Mouse (Mus musculus): ENCODE results near the gene Dgki. TPM values are rescaled to one million over a fixed set of nuclear protein-coding genes. Genes with fewer than 3 reads are reported as not detected.
A peak's percentile ranks its signal among the peaks of the same experiment; 100 is the strongest.

The Dgki gene
- total RNA-seq (2014; rRNA removed) (26.9 and 32.4 TPM in 2 replicates), polyA plus RNA-seq (2015; fragmentation: Nextera tagmentation; extraction: Ambion mirVana) (3.3 and 4.6 TPM in 2 replicates)

- H3K36me3 ChIP-seq (ENCODE audit: insufficient read depth, low read length), result no peaks in the 10 kb centered on the region
- H3K4me2 ChIP-seq (ENCODE audit: low read depth, low read length, poor library complexity, severe bottlenecking), result peak within 1 kb of the TSS; percentile 83
- H3K27ac ChIP-seq (ENCODE audit: low read depth, low read length), result peak within 1 kb of the TSS; percentile 80
- peak within 1 kb of the TSS; percentile 89 for H3K4me3 ChIP-seq (ENCODE audit: low read depth, low read length)
- ATAC-seq (ENCODE audit: low FRiP score) (peak; percentile 96), DNase-seq (ENCODE audit: low spot score) (peak; percentile 91)
- WGBS, result under 1% methylated on average over 58 of the region's 65 CpGs
- no peak for TF ChIP-seq CTCF (IDR thresholded peaks at IDR 0.05)
- 0 out of 2 replicates have a peak, but pooled peaks cover 3% of the 10 kb centered on the region for H3K27me3 ChIP-seq (ENCODE audit: insufficient read depth, low read length)
- H3K9ac ChIP-seq (replicated peaks; ENCODE audit: low read length, poor library complexity, severe bottlenecking), result peak within 1 kb of the TSS; percentile 82
- H3K4me1 ChIP-seq (ENCODE audit: insufficient read depth, low read length), result peaks cover 20% of the 10 kb centered on the region
- no peaks in the 10 kb centered on the region for H3K9me3 ChIP-seq (ENCODE audit: low read length)
Observed at GRCm38 (mm10) chr6:37299562-37300390, at the start of gene Dgki. Dgki (minus strand) TSS chr6:37300184.

GRCm38 (mm10) chr6:37347606-37348005, 47.6 kb upstream of the Dgki start:
- Histone ChIP-seq H3K4me1 (ENCODE audit: insufficient read depth, low read length) (no peaks in the 10 kb centered on the region), H3K27ac (ENCODE audit: low read depth, low read length) (no peak overlapping the region), H3K9me3 (ENCODE audit: low read length) (no peaks in the 10 kb centered on the region), H3K9ac (replicated peaks; ENCODE audit: low read length, poor library complexity, severe bottlenecking) (no peak overlapping the region), H3K4me3 (ENCODE audit: low read depth, low read length) (no peak overlapping the region), H3K36me3 (ENCODE audit: insufficient read depth, low read length) (no peaks in the 10 kb centered on the region), H3K4me2 (ENCODE audit: low read depth, low read length, poor library complexity, severe bottlenecking) (no peak overlapping the region), H3K27me3 (ENCODE audit: insufficient read depth, low read length) (no peaks in the 10 kb centered on the region)
- WGBS, result 87% methylated on average over 5 of the region's 5 CpGs
- TF ChIP-seq CTCF (IDR thresholded peaks at IDR 0.05), result no peak
- ATAC-seq (ENCODE audit: low FRiP score) (no peak), DNase-seq (ENCODE audit: low spot score) (no peak)

GRCm38 (mm10) chr6:37338055-37338454, 38.1 kb upstream of the Dgki start:
- no peak overlapping the region for H3K27ac ChIP-seq (ENCODE audit: low read depth, low read length)
- TF ChIP-seq CTCF (IDR thresholded peaks at IDR 0.05), result no peak
- no peaks in the 10 kb centered on the region for H3K9me3 ChIP-seq (ENCODE audit: low read length)
- no peaks in the 10 kb centered on the region for H3K36me3 ChIP-seq (ENCODE audit: insufficient read depth, low read length)
- no peak overlapping the region for H3K9ac ChIP-seq (replicated peaks; ENCODE audit: low read length, poor library complexity, severe bottlenecking)
- DNase-seq (ENCODE audit: low spot score), result no peak
- no peak overlapping the region for H3K4me3 ChIP-seq (ENCODE audit: low read depth, low read length)
- H3K4me1 ChIP-seq (ENCODE audit: insufficient read depth, low read length), result peaks cover 10% of the 10 kb centered on the region; the same call in 1 of the 2 replicates
- ATAC-seq (ENCODE audit: low FRiP score), result no peak
- WGBS, result 85% methylated on average over 5 of the region's 5 CpGs
- H3K4me2 ChIP-seq (ENCODE audit: low read depth, low read length, poor library complexity, severe bottlenecking), result no peak overlapping the region
- no peaks in the 10 kb centered on the region for H3K27me3 ChIP-seq (ENCODE audit: insufficient read depth, low read length)

- Histone ChIP-seq H3K27ac (ENCODE audit: low read depth, low read length) (peak overlapping the region; percentile 26; the same call in 1 of the 2 replicates), H3K36me3 (ENCODE audit: insufficient read depth, low read length) (no peaks in the 10 kb centered on the region), H3K4me1 (ENCODE audit: insufficient read depth, low read length) (peaks cover 10% of the 10 kb centered on the region; the same call in 1 of the 2 replicates), H3K4me3 (ENCODE audit: low read depth, low read length) (no peak overlapping the region), H3K9ac (replicated peaks; ENCODE audit: low read length, poor library complexity, severe bottlenecking) (no peak overlapping the region), H3K9me3 (ENCODE audit: low read length) (no peaks in the 10 kb centered on the region), H3K27me3 (ENCODE audit: insufficient read depth, low read length) (no peaks in the 10 kb centered on the region), H3K4me2 (ENCODE audit: low read depth, low read length, poor library complexity, severe bottlenecking) (no peak overlapping the region)
- peak; percentile 35 for DNase-seq (ENCODE audit: low spot score)
- 16% methylated on average over 5 of the region's 5 CpGs for WGBS
- ATAC-seq (ENCODE audit: low FRiP score), result no peak
- no peak for TF ChIP-seq CTCF (IDR thresholded peaks at IDR 0.05)
Observed at GRCm38 (mm10) chr6:37336831-37337260, 36.9 kb upstream of the Dgki start.

GRCm38 (mm10) chr6:37336381-37336780, 36.4 kb upstream of the Dgki start:
- H3K27ac ChIP-seq (ENCODE audit: low read depth, low read length), result peak overlapping the region; percentile 26; the same call in 1 of the 2 replicates
- H3K36me3 ChIP-seq (ENCODE audit: insufficient read depth, low read length), result no peaks in the 10 kb centered on the region
- TF ChIP-seq CTCF (IDR thresholded peaks at IDR 0.05), result no peak
- no peak overlapping the region for H3K4me3 ChIP-seq (ENCODE audit: low read depth, low read length)
- H3K4me1 ChIP-seq (ENCODE audit: insufficient read depth, low read length), result peaks cover 10% of the 10 kb centered on the region; the same call in 1 of the 2 replicates
- H3K27me3 ChIP-seq (ENCODE audit: insufficient read depth, low read length), result no peaks in the 10 kb centered on the region
- no peak overlapping the region for H3K4me2 ChIP-seq (ENCODE audit: low read depth, low read length, poor library complexity, severe bottlenecking)
- H3K9me3 ChIP-seq (ENCODE audit: low read length), result no peaks in the 10 kb centered on the region
- no peak for ATAC-seq (ENCODE audit: low FRiP score)
- H3K9ac ChIP-seq (replicated peaks; ENCODE audit: low read length, poor library complexity, severe bottlenecking), result no peak overlapping the region
- no peak for DNase-seq (ENCODE audit: low spot score)
- WGBS, result 63% methylated on average over 7 of the region's 7 CpGs

- no peak for ATAC-seq (ENCODE audit: low FRiP score)
- no peak overlapping the region for H3K4me2 ChIP-seq (ENCODE audit: low read depth, low read length, poor library complexity, severe bottlenecking)
Observed at GRCm38 (mm10) chr6:37332846-37333245, 32.9 kb upstream of the Dgki start.

More at GRCm38 (mm10) chr6:37332846-37333245, 32.9 kb upstream of the Dgki start:
- Histone ChIP-seq H3K9ac (replicated peaks; ENCODE audit: low read length, poor library complexity, severe bottlenecking) (no peak overlapping the region), H3K36me3 (ENCODE audit: insufficient read depth, low read length) (no peaks in the 10 kb centered on the region), H3K4me3 (ENCODE audit: low read depth, low read length) (no peak overlapping the region), H3K27me3 (ENCODE audit: insufficient read depth, low read length) (no peaks in the 10 kb centered on the region), H3K4me1 (ENCODE audit: insufficient read depth, low read length) (peaks cover 16% of the 10 kb centered on the region), H3K27ac (ENCODE audit: low read depth, low read length) (no peak overlapping the region), H3K9me3 (ENCODE audit: low read length) (no peaks in the 10 kb centered on the region)
- 78% methylated on average over 10 of the region's 10 CpGs for WGBS
- DNase-seq (ENCODE audit: low spot score), result no peak
- TF ChIP-seq CTCF (IDR thresholded peaks at IDR 0.05), result no peak
